Mouse (Mus musculus) left cerebral cortex, adult 18-20 months (tissue): Measurements from ENCODE around the gene Epdr1. TPM values are rescaled to one million over a fixed set of nuclear protein-coding genes. Genes with fewer than 3 reads are reported as not detected.

ENCODE experiments used
- DNase-seq, 2 experiments: peaks; one replicate each; pipeline ENCODE4 v3.0.0; 2021 to 2022; ENCODE audit warnings: low spot score in 2 of 2, mixed read lengths in 1 of 2
- long read RNA-seq, 2 experiments: library from polyadenylated mRNA; stranded (forward); transcript quantifications; one replicate each; pipeline ENCODE4 v2.0.0; 2021
- total RNA-seq, 2 experiments: library from RNA; stranded (reverse); gene quantifications; 2 replicates each; pipeline ENCODE4 v1.2.3; 2021

Epdr1 gene
- 100 to 1,000 TPM; 108 to 116 TPM for total RNA-seq
- long read RNA-seq, experiment 1, transcript Epdr1-201 (3 exons, 2,363 nt): major isoform, 327 of 352 reads
- long read RNA-seq, experiment 1, partial matches to known transcripts: 3 of 352 reads
- long read RNA-seq, experiment 1, other reads (novel, unspliced or antisense): 19 of 352 reads
- long read RNA-seq, experiment 2, transcript Epdr1-201 (3 exons, 2,363 nt): major isoform, 217 of 229 reads
- long read RNA-seq, experiment 2, partial matches to known transcripts: 2 of 229 reads
- long read RNA-seq, experiment 2, other reads (novel, unspliced or antisense): 10 of 229 reads

GRCm38 (mm10) chr13:19619216-19619927, at the start of gene Epdr1:
Gene Epdr1 (minus strand): TSS chr13:19619927.
- peak; percentile 67 to 72 for DNase-seq

- DNase-seq: no peak
Observed at GRCm38 (mm10) chr13:19668355-19669140, 48.8 kb upstream of the Epdr1 start.

- DNase-seq: no peak
Observed at GRCm38 (mm10) chr13:19652405-19652804, 32.7 kb upstream of the Epdr1 start.

GRCm38 (mm10) chr13:19649824-19650223, 30.1 kb upstream of the Epdr1 start:
- no peak for DNase-seq

GRCm38 (mm10) chr13:19644225-19644624, 24.5 kb upstream of the Epdr1 start:
- no peak for DNase-seq

GRCm38 (mm10) chr13:19643519-19643918, 23.8 kb upstream of the Epdr1 start:
- DNase-seq: no peak

GRCm38 (mm10) chr13:19640203-19640851, 20.6 kb upstream of the Epdr1 start:
- DNase-seq: no peak

GRCm38 (mm10) chr13:19636131-19636530, 16.4 kb upstream of the Epdr1 start:
- no peak for DNase-seq

- DNase-seq: no peak
Observed at GRCm38 (mm10) chr13:19630768-19631709, 11.3 kb upstream of the Epdr1 start.

- no peak for DNase-seq
Observed at GRCm38 (mm10) chr13:19626473-19626872, 6.7 kb upstream of the Epdr1 start.

- DNase-seq: no peak
Observed at GRCm38 (mm10) chr13:19624632-19625320, 5.0 kb upstream of the Epdr1 start.

- DNase-seq: peak; percentile 19 to 20
Observed at GRCm38 (mm10) chr13:19623228-19623905, 3.6 kb upstream of the Epdr1 start.

GRCm38 (mm10) chr13:19622573-19623227, 3.0 kb upstream of the Epdr1 start, which contains the start of gene Sfrp4:
Gene Sfrp4 (plus strand): TSS chr13:19623104.
- DNase-seq: peak; percentile 47 to 73

- peak in 1 of 2 experiments; percentile 26 for DNase-seq
Observed at GRCm38 (mm10) chr13:19618841-19619215, 899 bp downstream of the Epdr1 start.

- no peak for DNase-seq
Observed at GRCm38 (mm10) chr13:19618081-19618480, 1.6 kb downstream of the Epdr1 start.

- no peak for DNase-seq
Observed at GRCm38 (mm10) chr13:19614311-19614710, 5.4 kb downstream of the Epdr1 start.

- no peak for DNase-seq
Observed at GRCm38 (mm10) chr13:19613426-19613825, 6.3 kb downstream of the Epdr1 start.

GRCm38 (mm10) chr13:19612963-19613362, 6.8 kb downstream of the Epdr1 start:
- DNase-seq: no peak
